Mouse (Mus musculus) lung, postnatal 25 days (tissue): ENCODE measurements around the gene Khdc1c.
A peak's percentile ranks its signal among the peaks of the same experiment; 100 is the strongest.
"Not testable (repeated sequence)": the region's sequence is repeated elsewhere in the genome, so short reads cannot be mapped to it uniquely, and the experiment has no call there.

Experiments used
- DNase-seq: peaks from one replicate; pipeline ENCODE4 v3.0.0; 2022; ENCODE audit warnings: low spot score

Khdc1c gene

GRCm38 (mm10) chr1:21368031-21368430 lies at the start of gene Khdc1c:
Gene Khdc1c (plus strand): TSS chr1:21368331.
- DNase-seq, result not testable (repeated sequence)

DNA sequence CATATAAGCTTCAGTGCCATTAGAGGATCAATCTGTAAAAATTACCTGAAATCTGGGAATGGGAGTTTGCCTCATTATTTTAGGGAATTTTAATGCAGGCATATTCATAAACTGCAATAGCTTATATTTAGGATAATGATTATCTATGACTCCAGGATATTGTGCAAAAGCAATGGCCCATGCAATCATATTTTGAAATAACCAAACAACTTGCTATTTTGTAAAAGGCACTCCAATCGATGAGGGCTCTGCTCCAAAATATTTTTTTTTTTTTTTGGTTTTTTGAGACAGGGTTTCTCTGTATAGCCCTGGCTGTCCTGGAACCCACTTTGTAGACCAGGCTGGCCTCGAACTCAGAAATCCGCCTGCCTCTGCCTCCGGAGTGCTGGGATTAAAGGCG lies 47.9 kb upstream of the Khdc1c start:
- DNase-seq, result not testable (repeated sequence)

GRCm38 (mm10) chr1:21321656-21322055 lies 46.5 kb upstream of the Khdc1c start:
- DNase-seq, result no peak

DNA sequence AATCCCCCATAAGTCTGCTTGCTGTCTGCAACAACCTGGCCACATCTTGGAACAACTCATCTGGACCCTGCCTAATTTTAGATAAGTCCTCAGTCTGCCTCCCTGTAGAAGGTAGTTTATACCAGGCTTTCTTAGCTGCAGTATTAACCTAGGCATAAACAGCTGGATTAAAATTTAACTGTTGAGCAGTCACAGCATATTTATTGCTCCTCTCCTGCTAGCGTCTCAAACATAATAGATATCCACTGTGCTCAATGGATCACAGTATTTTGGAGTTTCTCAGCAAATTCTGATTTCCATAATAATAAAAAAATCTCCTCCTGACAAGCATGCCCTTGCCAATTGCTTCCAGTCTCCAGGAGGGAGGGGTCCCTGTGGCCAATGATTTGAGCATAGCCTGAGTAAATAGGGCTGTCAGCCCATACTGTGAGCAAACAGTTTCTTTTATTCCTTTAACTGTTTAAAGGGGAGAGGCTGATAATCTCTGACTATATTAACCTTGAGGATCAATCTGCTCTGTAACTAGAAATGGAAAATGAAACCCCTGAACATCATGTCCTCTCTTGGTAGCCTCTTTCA lies 44.0 kb upstream of the Khdc1c start:
- DNase-seq, result no peak

GRCm38 (mm10) chr1:21324633-21325032 lies 43.5 kb upstream of the Khdc1c start:
- DNase-seq, result no peak

GRCm38 (mm10) chr1:21326733-21327132 lies 41.4 kb upstream of the Khdc1c start:
- no peak for DNase-seq

GRCm38 (mm10) chr1:21331161-21331560 lies 37.0 kb upstream of the Khdc1c start:
- not testable (repeated sequence) for DNase-seq

GRCm38 (mm10) chr1:21333222-21333973 lies 34.7 kb upstream of the Khdc1c start:
- DNase-seq, result peak; percentile 48

DNA sequence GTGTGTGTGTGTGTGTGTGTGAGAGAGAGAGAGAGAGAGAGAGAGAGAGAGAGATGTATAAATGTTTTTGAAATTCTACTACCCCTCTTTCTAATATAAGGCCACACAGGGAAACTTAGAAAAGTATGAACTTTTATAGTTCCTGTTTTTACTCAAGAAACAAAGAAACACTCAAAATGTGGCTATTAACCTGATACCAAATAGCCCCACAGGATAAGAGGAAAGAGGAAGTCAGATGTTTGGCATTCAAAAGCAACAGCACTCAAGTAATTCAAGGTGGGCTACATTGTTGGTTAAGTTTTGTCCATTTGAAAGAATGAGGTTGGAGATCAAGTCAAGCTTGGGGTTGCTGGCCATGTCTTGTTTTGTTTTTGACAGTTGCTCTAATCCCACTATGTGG lies 32.3 kb upstream of the Khdc1c start:
- no peak for DNase-seq

DNA sequence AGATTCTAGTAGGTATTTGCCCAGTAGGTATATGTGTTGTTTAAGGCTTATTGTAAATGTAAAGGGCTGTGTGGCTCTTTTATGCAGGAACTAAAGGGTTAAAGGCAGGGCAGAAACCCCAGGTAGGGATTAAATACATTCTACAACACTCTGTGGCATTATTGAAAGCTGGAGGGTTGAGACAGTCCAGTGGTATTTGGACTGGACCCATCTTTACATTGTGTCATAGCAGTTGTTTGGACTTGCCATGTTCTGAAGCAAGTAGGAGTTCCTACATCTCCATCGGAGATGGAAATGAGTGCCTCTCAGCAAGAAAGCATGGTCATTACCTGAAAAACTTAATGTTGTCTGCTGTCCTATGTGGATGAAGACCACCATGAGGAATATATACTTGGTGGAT lies 27.4 kb upstream of the Khdc1c start:
- DNase-seq, result no peak

GRCm38 (mm10) chr1:21344253-21344652 lies 23.9 kb upstream of the Khdc1c start:
- DNase-seq, result peak; percentile 49

GRCm38 (mm10) chr1:21344752-21345151 lies 23.4 kb upstream of the Khdc1c start:
- not testable (repeated sequence) for DNase-seq

DNA sequence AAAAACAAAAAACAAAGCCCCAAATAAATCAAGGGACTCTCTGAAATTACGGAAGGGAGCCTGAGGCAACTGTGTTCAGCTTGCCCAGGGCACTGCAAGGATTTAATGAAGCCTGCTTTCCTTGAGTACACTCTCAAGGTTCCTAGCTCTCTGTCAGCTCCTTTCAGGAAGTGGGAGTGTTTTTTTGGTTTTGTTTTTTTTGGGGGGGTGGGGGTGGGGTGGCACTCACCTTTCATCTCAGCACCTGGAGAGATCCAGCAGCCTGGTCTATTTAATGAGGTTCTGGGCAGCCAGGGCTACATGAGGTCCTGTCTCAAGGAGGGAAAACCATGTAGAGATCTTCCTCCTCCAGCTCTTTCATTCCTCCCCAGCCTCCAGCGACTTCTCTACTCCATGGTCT lies 18.8 kb upstream of the Khdc1c start, which contains the start of gene Khdc1a:
Gene Khdc1a, plus strand, starts transcription at position 301 of the 400 bp plus-strand sequence.
- no peak for DNase-seq

- DNase-seq, result no peak
These were observed 15.1 kb downstream of the Khdc1c start, which contains the start of gene Khdc1b for GRCm38 (mm10) chr1:21383256-21383655. Gene Khdc1b (plus strand): TSS chr1:21383556.

GRCm38 (mm10) chr1:21391138-21391671 lies 23.1 kb downstream of the Khdc1c start:
- DNase-seq, result no peak

- DNase-seq, result no peak
These were observed 34.7 kb downstream of the Khdc1c start for GRCm38 (mm10) chr1:21402804-21403203.

GRCm38 (mm10) chr1:21407266-21407665 lies 39.1 kb downstream of the Khdc1c start:
- DNase-seq, result no peak

DNA sequence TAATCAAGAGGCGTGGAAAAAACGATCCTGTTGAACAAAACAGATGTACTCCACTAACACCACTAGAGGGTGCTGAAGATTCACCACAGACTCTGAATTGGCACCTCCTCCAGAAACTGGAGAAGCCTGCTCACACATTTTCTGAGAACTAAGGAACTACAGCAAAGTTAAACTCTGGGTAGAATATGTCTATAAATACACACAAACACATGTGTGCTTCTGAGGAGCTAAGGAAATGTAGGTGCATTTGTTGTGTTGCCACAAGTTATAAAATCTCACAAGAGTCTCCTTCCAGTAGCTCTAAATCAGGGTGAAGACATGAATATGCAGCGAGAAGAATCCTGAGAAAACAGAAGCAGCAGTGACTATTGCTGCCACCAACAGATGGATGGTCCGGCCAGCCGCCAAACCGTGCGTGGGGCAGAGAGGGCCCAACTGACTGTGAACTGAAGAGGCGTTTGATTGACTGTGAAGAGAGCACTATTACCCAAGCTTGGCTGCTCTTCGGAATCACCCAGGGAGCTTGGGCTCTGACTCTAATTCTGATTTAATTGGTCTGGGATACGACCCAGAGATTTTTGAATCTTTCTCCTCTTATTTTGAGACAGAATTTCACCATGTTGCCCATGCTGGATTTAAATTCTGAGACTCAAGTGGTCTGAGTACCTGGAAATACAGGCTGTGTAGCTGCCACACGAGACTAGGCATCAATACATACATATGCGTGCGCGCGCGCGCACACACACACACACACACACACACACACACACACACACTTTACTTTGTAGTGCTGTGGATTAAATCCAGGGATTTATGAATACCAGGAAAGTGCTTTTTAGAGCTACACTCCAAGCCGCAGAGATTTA lies 43.4 kb downstream of the Khdc1c start:
- DNase-seq, result peak; percentile 48

- no peak for DNase-seq
These were observed 44.0 kb downstream of the Khdc1c start for GRCm38 (mm10) chr1:21412197-21412555.

GRCm38 (mm10) chr1:21419370-21419769 lies 51.2 kb downstream of the Khdc1c start:
- DNase-seq, result no peak
